Mouse (Mus musculus) midbrain, embryonic 14.5 days (tissue): ENCODE data around the gene Tmem119. TPM values are rescaled to one million over a fixed set of nuclear protein-coding genes. Genes with fewer than 3 reads are reported as not detected.

Experiments
- ATAC-seq: fragments of 200-750 bp; cut with Nextera tagmentation; 2 replicates; pipeline ENCODE4 v1.8.0; 2017; ENCODE audit warnings: moderate number of reproducible peaks, moderate library complexity; ENCODE audit not compliant: low FRiP score, low TSS enrichment
- DNase-seq: peaks from one replicate; pipeline ENCODE4 v3.0.0-alpha.2; 2015
- H3K27ac ChIP-seq: fragments of 300-500 bp; sonication (generic); replicated peaks from 2 replicates; pipeline ENCODE4 v1.5.1; 2014; ENCODE audit warnings: mild to moderate bottlenecking, low read depth, low read length, moderate library complexity
- H3K27me3 ChIP-seq: fragments of 300-500 bp; sonication (generic); 2 replicates; pipeline ENCODE4 v1.6.1; 2014; ENCODE audit warnings: low read length, control low read depth, mixed read lengths; ENCODE audit not compliant: control insufficient read depth, insufficient read depth
- H3K36me3 ChIP-seq: fragments of 300-500 bp; sonication (generic); 2 replicates; pipeline ENCODE4 v1.6.1; 2014; ENCODE audit warnings: low read length, control low read depth; ENCODE audit not compliant: control insufficient read depth, insufficient read depth
- H3K4me1 ChIP-seq: fragments of 300-500 bp; sonication (generic); 2 replicates; pipeline ENCODE4 v1.6.1; 2014; ENCODE audit warnings: mild to moderate bottlenecking, antibody characterized with exemption, low read length, control low read depth; ENCODE audit not compliant: control insufficient read depth, insufficient read depth
- H3K4me2 ChIP-seq: fragments of 300-500 bp; sonication (generic); 2 replicates; pipeline ENCODE4 v1.6.1; 2014; ENCODE audit warnings: mild to moderate bottlenecking, low read length, moderate library complexity
- H3K4me3 ChIP-seq: fragments of 300-500 bp; sonication (generic); replicated peaks from 2 replicates; pipeline ENCODE4 v1.5.1; 2014; ENCODE audit warnings: low read depth, low read length
- H3K9ac ChIP-seq: fragments of 300-500 bp; sonication (generic); replicated peaks from 2 replicates; pipeline ENCODE4 v1.6.1; 2014; ENCODE audit warnings: mild to moderate bottlenecking, low read length, moderate library complexity
- H3K9me3 ChIP-seq: fragments of 300-500 bp; sonication (generic); 2 replicates; pipeline ENCODE4 v1.6.1; 2016; ENCODE audit warnings: low read length, control low read depth, mixed read lengths; ENCODE audit not compliant: control insufficient read depth
- WGBS: fragments of 180-500 bp; shearing (Covaris S2); extraction: QIAGEN DNeasy Blood & Tissue Kit; methylation state at CpG from one replicate; pipeline ENCODE4 v1.1.7; 2014; 5-methylcytosine and 5-hydroxymethylcytosine counted together
- polyA plus RNA-seq: library from polyadenylated mRNA; unstranded; fragments of >200 nt; fragmentation: Nextera tagmentation; extraction: Ambion mirVana; gene quantifications from 2 replicates; pipeline ENCODE4 v1.2.1, GENCODE M21; 2014

The Tmem119 gene
- polyA plus RNA-seq, 1 experiment from 2014 or later, result 3.2 TPM

DNA sequence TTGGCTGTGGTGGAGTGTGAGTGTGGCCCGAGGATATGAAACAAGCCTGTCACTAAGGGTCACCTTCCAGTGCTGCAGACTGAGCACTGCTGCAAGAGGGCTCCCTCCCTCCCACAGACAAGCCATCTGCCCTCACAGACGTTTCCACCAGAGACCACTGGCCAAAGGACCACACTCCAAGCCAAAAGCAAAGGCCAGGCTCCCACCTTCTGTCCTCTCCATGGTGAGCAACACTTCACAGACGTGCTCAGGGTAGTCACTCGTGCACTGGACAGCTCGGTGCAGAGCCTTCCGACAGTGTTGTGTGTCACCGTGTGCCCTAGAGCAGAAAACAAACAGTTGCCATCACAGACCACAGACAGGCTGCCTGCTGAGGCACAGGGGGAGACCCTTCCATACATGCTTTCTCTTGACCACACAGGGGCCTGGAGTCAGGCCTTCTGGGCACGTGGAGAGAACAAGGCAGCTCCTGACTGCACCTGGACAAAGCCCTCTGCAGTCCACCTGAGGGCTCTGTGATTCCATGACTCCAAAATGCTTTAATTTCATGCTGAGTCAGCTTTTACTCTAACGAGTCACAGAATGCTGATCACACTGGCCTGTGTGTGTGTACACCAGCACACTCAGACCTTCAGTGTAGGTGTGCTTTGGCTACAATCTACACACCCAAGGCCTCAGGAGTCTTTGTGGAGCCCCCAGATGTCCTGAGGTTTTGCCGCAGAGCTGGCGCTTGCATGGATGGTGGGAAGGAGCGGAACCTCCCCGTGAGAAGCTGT is 51.6 kb downstream of the Tmem119 start:
- no peak overlapping the region for H3K4me3 ChIP-seq
- no peaks in the 10 kb centered on the region for H3K9me3 ChIP-seq
- no peak for DNase-seq
- no peak overlapping the region for H3K4me2 ChIP-seq
- H3K27ac ChIP-seq, result no peak overlapping the region
- H3K27me3 ChIP-seq, result no peaks in the 10 kb centered on the region
- WGBS, result 93% methylated on average over 13 of the region's 13 CpGs
- H3K4me1 ChIP-seq, result no peaks in the 10 kb centered on the region
- H3K36me3 ChIP-seq, result peaks cover 100% of the 10 kb centered on the region
- H3K9ac ChIP-seq, result no peak overlapping the region
- ATAC-seq, result no peak

DNA sequence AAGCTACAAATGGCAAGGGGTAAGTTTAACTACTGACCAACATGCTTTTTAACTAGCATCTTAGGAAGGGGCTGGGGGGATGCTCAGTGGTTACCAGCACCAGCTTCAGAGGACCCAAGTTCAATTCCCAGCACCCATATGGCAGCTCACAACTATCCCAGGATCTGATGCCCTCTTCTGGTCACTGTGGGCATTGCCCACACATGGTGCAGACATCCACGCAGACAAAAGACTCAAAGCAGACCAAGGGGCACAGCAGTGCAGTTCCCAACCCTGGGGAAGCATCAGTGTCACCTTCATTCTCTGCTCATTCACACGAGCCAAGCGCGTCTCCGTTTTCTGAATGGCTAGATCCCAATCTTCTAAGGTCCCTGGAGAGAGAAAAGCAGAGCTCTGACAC is 52.7 kb downstream of the Tmem119 start:
- no peak overlapping the region for H3K4me2 ChIP-seq
- H3K9me3 ChIP-seq, result no peaks in the 10 kb centered on the region
- H3K27ac ChIP-seq, result no peak overlapping the region
- H3K9ac ChIP-seq, result no peak overlapping the region
- DNase-seq, result no peak
- no peaks in the 10 kb centered on the region for H3K4me1 ChIP-seq
- WGBS, result 94% methylated on average over 5 of the region's 5 CpGs
- peaks cover 100% of the 10 kb centered on the region for H3K36me3 ChIP-seq
- H3K4me3 ChIP-seq, result no peak overlapping the region
- ATAC-seq, result no peak
- no peaks in the 10 kb centered on the region for H3K27me3 ChIP-seq

Other genes with a start within 250 kb of the Tmem119 start
- 1.2 and 2.1 TPM in 2 replicates for gene Cmklr1, start 150.1 kb downstream of the Tmem119 start, polyA plus RNA-seq
- gene 1700069L16Rik, start 75.7 kb downstream of the Tmem119 start, polyA plus RNA-seq, result not detected in 2 replicates
- gene Ficd, start 64.7 kb downstream of the Tmem119 start, polyA plus RNA-seq, result 6.7 TPM in 2 replicates
- gene Sart3, start 28.0 kb downstream of the Tmem119 start, polyA plus RNA-seq, result 36.4 and 40.1 TPM in 2 replicates
- gene Iscu, start 27.8 kb downstream of the Tmem119 start, polyA plus RNA-seq, result 87.6 and 92.2 TPM in 2 replicates
- 1.1 and 2.6 TPM in 2 replicates for gene Selplg, start 32.1 kb upstream of the Tmem119 start, polyA plus RNA-seq
- 133 and 201 TPM in 2 replicates for gene Coro1c, start 108.2 kb upstream of the Tmem119 start, polyA plus RNA-seq
- 15.5 and 22.4 TPM in 2 replicates for gene Ssh1, start 193.4 kb upstream of the Tmem119 start, polyA plus RNA-seq
- not detected in 2 replicates for gene Dao, start 203.2 kb upstream of the Tmem119 start, polyA plus RNA-seq